Mouse (Mus musculus) stomach, postnatal 0 days (tissue): ENCODE measurements at regions not wholly inside any gene's neighbourhood (a gene's known extent, or its start where the extent isn't known, plus 50 kb on each side); places are given as distances from the start of the nearest gene placed in this dataset.

Experiments
- CTCF ChIP-seq: IDR thresholded peaks from 2 replicates; pipeline ENCODE4 v1.5.1; 2016; ENCODE audit warnings: antibody characterized with exemption, low read depth, mild to moderate bottlenecking, moderate library complexity
- EP300 ChIP-seq: optimal IDR thresholded peaks from 2 replicates; pipeline ENCODE3; 2016; ENCODE audit warnings: antibody characterized with exemption

DNA sequence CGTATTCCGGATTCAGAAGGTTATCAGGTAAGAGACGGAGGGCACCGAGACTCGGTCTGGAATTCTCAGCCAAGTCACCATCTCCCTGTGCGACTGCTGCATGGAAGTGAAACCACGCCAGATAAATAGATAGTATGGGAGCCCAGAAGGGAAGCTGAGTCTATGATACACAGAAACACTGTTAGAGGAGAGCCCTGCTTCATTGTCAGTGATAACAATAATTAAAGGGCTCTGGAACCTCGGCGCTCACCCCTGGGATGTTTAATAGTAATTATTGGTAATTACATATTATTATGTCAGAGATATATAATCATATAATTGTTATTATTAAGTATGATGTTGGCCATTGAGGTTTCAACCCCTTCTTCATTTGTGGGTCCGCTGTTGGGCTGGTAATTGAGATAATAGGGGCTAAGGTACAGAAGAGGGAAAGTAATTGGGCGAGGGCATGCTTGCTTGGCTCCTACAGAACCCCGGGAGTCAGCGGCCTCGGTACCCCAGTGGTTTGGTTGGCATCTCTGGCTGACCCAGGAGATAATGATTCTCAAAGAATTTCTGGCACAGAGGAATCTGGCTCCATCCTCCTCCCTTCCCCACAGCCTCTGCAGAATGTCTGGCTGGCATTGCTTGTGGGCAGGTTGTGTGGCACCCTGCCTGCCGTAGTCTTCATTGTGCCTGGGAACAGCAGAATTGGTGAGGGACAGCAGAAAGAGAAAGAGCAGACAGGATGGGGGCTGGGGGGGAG is 354.7 kb downstream of the Cog6 start:
- TF ChIP-seq EP300: no peak
- no peak for TF ChIP-seq CTCF
